Mouse (Mus musculus): ENCODE data around the gene Hist1h1e.
"Not testable (repeated sequence)": the region's sequence is repeated elsewhere in the genome, so short reads cannot be mapped to it uniquely, and the experiment has no call there.

Hist1h1e gene

GRCm38 (mm10) chr13:23591206-23591605, 31.2 kb downstream of the Hist1h1e start:
- no peak for DNase-seq

GRCm38 (mm10) chr13:23586940-23587225, 35.5 kb downstream of the Hist1h1e start:
- DNase-seq = no peak

GRCm38 (mm10) chr13:23586099-23586939, 36.0 kb downstream of the Hist1h1e start:
- peak; percentile 20 for DNase-seq

DNA sequence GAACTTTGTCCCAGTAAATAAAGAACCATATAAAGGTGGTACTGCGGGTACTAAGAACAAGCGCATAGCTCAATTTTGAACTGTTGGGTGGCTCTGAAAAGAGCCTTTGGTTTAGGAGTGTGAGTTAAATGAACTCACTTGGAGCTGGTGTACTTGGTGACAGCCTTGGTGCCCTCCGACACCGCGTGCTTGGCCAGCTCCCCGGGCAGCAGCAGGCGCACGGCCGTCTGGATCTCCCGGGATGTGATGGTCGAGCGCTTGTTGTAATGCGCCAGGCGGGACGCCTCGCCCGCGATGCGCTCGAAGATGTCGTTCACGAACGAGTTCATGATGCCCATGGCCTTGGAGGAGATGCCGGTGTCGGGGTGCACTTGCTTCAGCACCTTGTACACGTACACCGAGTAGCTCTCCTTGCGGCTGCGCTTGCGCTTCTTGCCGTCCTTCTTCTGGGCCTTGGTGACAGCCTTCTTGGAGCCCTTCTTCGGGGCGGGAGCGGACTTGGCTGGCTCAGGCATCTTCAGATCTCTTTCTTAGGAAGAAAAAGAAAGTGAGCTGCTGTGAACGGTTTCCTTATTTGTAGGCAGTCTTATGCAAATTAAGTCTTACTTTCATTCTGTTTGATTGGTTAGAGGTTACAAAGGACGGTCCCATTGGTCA, 36.8 kb downstream of the Hist1h1e start:
- peak; percentile 83 for DNase-seq

DNA sequence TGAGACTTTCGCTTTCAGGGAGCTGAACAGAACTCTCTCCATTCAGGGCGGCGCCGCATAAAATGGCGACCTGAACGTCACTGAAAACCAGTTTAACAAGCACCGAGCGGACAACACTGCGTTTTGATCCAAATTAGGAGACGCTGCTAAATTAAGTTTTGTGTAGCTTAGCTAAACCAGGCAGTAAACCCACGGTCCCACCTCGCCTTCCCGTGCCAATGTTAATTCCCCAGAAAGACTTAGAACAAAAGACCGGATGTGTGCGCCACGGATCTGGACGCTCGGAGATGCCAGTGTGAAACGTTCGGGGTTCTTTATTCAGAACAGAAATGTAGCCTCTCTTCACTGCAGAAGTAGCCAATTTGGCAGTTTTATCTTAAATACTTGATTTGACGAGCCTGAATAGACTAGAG, 37.3 kb downstream of the Hist1h1e start:
- DNase-seq = peak; percentile 75

DNA sequence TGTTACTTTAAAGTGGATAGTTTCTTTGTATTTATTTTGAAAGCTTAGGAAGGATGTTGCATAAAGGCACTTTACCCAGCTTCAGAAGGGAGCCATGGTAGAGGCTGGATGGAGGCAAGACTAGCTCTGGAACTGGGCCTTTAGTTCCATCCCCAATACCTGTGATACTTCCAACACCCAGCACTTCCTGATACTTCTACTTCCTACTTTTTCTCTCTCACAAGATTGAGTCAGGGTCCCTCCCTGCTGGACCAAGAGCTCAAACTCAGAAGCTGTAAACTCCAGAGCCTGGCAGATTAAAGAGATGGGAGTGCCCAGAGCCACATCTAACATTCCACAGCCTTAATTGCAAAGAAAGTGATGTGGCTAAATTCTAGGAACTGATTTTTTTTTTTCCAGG, 38.0 kb downstream of the Hist1h1e start:
- peak; percentile 23 for DNase-seq

GRCm38 (mm10) chr13:23583387-23584068, 38.8 kb downstream of the Hist1h1e start:
- DNase-seq = no peak

- peak; percentile 22 for DNase-seq
Measured at GRCm38 (mm10) chr13:23582219-23583056, 39.9 kb downstream of the Hist1h1e start.

DNA sequence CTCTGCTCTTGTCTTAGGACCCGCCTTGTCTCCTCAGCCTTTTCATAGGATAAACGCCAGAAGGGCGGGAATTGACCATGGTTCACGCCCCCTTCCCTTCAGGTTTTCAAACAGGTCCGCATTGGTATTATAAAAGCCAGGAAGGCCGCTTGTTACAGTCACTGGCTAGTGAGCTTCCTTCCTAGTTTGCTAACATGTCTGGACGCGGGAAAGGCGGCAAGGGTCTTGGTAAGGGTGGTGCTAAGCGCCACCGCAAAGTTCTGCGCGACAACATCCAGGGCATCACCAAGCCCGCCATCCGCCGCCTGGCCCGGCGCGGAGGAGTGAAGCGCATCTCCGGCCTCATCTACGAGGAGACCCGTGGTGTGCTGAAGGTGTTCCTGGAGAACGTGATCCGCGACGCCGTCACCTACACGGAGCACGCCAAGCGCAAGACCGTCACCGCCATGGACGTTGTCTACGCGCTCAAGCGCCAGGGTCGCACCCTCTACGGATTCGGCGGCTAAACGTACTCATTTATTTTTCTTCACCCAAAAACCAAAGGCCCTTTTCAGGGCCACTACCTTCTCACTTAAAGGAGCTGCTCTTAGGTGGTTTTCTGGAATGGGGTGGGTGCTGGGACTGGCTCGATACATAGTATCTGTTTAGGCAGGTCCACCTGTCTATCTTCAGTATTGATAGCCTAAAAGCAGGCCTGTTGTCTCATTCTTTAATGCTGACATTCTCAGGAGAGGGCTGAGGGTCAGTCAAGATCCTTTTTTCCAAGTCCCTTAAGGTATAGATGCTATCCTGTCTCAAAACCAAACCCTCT, 40.7 kb downstream of the Hist1h1e start, which contains the start of gene Hist1h4d:
Hist1h4d (plus strand) TSS at position 191 of the 811 bp plus-strand sequence.
- DNase-seq = peak; percentile 97

- no peak for DNase-seq
Measured at GRCm38 (mm10) chr13:23577835-23578234, 44.5 kb downstream of the Hist1h1e start.

GRCm38 (mm10) chr13:23576906-23577639, 45.3 kb downstream of the Hist1h1e start:
- no peak for DNase-seq

- no peak for DNase-seq
Measured at GRCm38 (mm10) chr13:23576351-23576881, 45.9 kb downstream of the Hist1h1e start.

- DNase-seq = peak; percentile 24
Measured at GRCm38 (mm10) chr13:23575864-23576313, 46.5 kb downstream of the Hist1h1e start.

DNA sequence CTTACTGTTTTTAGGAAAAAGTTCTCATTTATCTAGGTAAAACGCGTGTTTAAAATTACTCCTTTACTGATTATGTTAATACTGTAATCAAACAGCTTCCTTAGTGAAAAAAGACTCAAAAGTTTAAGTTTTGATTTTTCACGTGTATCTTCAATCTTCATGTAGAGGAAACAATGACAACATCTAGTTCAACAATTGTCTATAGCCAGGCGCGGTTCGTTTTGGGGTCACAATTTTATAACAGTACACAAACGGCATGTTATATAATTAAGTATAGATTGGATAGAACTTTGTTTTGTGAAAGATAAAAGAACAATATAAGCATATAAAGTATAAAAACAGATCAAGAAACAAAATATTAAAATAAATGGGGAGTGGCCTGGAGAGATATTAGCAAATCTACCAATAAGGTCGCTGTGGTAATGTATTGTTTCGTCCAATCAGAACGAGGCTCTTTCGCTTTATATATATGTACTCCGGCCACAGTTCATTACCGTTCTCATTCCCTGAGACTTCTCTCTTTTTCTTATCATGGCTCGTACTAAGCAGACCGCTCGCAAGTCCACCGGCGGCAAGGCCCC, 47.0 kb downstream of the Hist1h1e start, which contains the start of gene Hist1h3d:
Hist1h3d (plus strand) TSS at position 493 of the 581 bp plus-strand sequence.
- peak; percentile 57 for DNase-seq

GRCm38 (mm10) chr13:23574546-23575170, 47.7 kb downstream of the Hist1h1e start:
- DNase-seq = not testable (repeated sequence)

DNA sequence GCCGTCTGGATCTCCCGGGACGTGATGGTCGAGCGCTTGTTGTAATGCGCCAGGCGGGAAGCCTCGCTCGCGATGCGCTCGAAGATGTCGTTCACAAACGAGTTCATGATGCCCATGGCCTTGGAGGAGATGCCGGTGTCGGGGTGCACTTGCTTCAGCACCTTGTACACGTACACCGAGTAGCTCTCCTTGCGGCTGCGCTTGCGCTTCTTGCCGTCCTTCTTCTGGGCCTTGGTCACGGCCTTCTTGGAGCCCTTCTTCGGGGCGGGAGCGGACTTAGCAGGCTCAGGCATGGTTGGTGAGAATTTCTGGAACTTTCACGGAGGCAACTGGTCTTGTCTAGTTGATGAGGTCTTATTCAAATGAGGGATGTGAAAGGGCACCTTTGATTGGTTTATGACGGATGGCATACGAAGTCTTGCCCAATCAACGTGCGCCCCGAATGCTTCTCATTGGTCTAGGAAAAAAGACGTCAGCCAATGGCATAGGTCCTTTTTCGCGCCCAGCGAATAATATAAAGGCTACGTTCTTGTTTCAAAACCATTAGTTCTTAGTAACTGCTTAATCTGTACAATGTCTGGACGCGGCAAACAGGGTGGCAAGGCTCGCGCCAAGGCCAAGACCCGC, 48.3 kb downstream of the Hist1h1e start, which contains the start of the genes Hist1h2bf and Hist1h2ad:
Hist1h2bf (minus strand) TSS at position 299 of the 627 bp plus-strand sequence.
Hist1h2ad (plus strand) TSS at position 484 of the 627 bp plus-strand sequence.
- DNase-seq = peak; percentile 92

DNA sequence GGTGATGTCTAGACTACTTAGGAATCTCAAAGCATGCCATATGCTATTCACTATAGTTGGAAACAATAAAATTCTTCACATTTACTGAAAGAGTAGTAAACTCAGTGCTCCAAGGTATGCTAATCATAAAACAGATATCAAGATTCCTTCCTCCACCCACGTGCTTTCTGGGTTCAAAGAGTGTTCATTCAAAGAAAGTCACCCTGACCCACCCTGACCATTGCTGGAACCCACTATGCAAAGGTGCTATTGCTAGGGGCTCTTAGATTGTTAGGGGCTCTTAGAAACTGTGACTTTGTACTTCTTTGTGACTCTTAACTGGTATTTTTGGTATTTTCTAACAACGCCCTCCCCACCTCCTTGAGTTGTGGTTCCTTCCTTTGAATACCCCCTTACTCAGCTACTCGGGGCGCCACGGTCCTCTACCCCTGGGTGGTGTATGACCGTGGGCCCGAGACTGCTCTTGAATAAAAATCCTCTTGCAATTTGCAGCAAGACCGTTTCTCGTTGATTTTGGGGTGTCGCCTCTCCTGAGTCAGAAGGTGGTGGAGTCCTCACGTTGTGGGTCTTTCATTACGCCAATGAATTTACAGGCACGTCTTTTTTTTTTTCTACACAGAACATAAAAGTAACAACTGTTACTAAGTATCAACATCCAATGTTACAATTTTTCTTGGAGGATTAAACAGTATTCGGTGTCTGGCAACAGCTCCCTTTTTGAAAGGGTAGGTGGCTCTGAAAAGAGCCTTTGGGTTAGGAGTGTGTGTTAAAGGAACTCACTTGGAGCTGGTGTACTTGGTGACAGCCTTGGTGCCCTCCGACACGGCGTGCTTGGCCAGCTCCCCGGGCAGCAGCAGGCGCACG, 49.1 kb downstream of the Hist1h1e start:
- DNase-seq = peak; percentile 44
